Mouse (Mus musculus): ENCODE results near the gene Slc25a29.

DNA sequence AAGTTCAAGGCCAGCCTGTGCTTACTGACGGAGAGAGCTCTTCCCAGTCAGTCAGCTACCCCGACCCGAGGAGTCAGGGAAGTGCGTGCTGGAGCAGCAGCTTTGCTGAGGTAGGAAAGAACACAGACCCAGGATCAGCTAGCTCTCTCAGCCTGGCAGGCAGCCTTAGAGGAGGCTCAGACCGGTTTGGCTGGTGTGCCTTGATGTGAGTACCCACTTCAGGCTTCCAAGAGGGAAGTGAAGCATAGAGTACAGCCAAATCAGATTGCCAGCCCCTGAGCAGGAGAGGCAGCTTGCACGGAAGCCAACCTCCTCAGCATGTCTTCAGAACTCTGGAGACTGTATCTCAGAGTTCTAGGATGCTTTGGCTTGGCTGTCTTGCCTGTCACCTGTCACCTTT is 5.5 kb upstream of the Slc25a29 start:
- TF ChIP-seq CTCF (IDR thresholded peaks at IDR 0.05; ENCODE audit: low read depth, low read length), result no peak
- TF ChIP-seq GATA1 (IDR thresholded peaks at IDR 0.05; ENCODE audit: borderline replicate concordance, low read length), result no peak
- no peak for TF ChIP-seq POLR2AphosphoS5 (IDR thresholded peaks at IDR 0.05; ENCODE audit: insufficient replicate concordance, low read depth, low read length)
- no peak for TF ChIP-seq GATA2 (IDR thresholded peaks at IDR 0.05; ENCODE audit: borderline replicate concordance, low read depth, low read length)

Data from G1E (cell line).